Mouse (Mus musculus) large intestine, adult 2 months (tissue): Measurements from ENCODE around the gene Amhr2. TPM values are rescaled to one million over a fixed set of nuclear protein-coding genes. Genes with fewer than 3 reads are reported as not detected.

Experiments
- DNase-seq: peaks from one replicate; pipeline ENCODE4 v3.0.0-alpha.2; 2012; ENCODE audit warnings: low read depth, low spot score
- WGBS: fragments of 180-500 bp; shearing (Covaris S2); methylation state at CpG from one replicate; pipeline ENCODE4 v1.1.7; 2018; 5-methylcytosine and 5-hydroxymethylcytosine counted together
- polyA plus RNA-seq: library from polyadenylated mRNA; depleted of rRNA; stranded (reverse); fragments of >200 nt; gene quantifications from 2 replicates; pipeline ENCODE4 v1.2.3, GENCODE M21; 2012

Amhr2 gene
- polyA plus RNA-seq, 1 experiment: 1.0 TPM

DNA sequence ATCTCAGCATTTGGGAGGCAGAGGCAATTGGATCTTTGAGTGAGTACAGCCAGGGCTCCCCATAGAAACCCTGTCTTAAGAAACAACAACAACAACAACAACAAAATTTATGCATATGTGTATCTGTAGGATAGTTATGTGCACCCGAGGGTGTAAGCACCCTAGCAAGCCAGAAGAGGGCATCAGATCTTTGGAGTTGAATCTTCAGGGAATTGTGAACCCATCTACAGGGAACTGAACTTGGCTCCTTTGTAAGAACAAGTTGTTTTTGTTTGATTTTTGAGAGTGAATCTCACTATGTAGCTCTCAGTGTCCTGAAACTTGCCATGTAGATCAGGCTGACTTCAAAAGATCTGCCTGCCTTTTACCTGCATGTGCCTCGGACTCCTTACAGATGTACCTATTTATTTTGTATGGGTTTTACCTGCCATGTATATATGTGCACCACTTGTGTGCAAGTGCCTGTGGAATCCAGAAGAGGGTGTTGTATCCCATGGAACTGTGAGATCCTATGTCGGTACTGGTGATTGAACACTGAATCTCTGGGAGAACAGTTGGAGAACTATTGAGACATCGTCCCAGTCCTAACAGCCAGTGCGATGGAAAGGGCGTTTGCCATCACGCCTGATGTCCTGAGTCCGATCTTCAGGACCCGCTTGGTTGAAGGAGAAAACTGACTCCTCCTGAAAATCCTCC, 23.7 kb downstream of the Amhr2 start:
- 97% methylated on average over 9 of the region's 9 CpGs for WGBS
- DNase-seq: no peak

DNA sequence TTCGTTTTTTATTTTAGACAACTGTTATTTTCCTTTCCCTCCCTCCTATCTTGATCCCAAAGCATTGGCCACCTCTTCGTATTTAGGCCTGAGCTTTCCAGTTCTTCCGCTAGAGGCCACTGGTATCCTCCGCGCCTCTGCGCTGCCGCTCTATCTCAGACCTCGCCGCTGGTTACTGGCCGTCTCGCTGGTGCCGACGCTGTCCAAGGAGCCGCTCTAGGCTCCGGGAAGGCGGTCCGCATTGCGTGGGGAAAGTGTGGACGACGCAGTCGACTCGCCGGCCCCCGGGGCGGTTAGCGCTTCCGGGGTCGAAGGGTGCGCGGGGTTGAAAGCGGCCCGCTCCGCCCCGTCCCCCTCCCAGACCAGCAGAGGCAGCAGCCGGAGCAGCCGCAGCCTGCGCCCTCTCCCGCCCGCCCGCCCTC, 25.0 kb downstream of the Amhr2 start, which contains the start of gene Pcbp2:
TSS of gene Pcbp2 (plus strand) at position 357 of the 422 bp plus-strand sequence.
- under 1% methylated on average over 33 of the region's 40 CpGs for WGBS
- peak; percentile 85 for DNase-seq

DNA sequence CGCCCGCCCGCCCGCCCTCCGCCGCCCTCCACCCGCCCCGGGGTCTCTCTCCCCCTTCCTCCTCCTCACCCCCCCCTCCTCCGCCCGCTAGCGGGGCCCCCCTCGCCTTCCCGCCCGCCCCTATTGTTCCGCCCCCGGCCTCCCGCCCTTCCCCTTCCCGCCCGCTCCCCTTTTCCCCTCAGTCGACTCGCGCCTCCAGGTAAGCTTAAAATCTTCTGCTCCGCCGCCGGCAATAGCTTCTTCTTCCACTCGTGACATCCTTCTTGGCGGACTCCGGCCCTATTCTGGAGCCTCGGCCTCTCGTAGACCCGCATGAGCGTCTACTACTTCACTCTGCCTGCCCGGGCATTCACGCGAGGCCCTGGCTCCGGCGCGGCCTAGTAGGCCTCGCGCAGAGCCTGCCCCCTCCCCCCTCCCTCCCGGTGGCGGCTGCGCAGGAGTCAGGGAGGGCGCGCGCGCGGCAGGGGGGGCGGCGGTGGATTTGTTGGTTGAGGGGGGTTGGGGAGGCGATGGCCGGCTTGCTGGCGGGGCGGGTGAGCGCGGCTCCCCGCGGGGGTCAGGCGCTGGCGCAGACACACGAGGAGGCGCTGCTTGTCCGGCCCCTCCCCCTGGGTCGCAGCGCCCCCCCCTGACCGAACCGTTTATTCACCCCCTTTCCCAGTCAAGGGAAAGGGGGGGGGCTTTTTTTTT, 25.6 kb downstream of the Amhr2 start:
- no peak for DNase-seq

DNA sequence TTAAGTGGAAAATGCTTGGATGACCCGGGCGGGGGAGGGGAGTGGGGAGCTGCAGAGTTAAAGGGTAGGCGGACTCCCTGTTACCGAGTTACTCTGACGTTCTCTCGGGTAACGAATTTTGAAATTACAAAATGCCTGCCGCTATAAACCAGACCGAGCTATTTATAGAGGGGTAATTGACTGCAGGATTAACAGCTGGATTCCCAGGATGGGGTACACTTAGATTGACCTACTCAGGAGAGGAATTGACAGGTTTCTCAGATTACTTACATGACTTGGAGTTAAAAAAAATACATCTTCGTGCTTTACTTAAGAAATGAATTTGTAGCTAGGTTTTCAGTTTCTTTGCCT, 26.1 kb downstream of the Amhr2 start:
- no peak for DNase-seq
- 3% methylated on average over 10 of the region's 10 CpGs for WGBS

More for the DNA sequence above, 25.6 kb downstream of the Amhr2 start:
- under 1% methylated on average over 52 of the region's 67 CpGs for WGBS

DNA sequence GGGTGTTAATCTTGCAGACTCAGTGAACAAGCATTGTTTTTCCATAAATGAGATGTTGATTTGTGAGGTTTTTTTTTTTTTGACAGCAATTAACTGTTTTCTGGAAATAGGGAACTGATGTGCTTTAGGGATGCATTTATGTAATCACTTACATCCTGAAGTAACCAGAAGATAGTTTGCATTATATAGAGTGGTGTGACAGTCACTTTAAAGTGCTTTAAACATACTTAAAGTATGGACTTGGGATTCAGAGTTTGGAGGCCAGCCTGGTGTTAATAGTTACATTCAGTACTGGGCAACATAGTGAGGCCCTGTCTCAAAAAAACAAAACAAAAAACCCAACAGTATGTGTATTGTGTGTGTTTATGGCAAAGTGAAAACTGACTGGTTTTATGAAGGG, 26.6 kb downstream of the Amhr2 start:
- DNase-seq: no peak

DNA sequence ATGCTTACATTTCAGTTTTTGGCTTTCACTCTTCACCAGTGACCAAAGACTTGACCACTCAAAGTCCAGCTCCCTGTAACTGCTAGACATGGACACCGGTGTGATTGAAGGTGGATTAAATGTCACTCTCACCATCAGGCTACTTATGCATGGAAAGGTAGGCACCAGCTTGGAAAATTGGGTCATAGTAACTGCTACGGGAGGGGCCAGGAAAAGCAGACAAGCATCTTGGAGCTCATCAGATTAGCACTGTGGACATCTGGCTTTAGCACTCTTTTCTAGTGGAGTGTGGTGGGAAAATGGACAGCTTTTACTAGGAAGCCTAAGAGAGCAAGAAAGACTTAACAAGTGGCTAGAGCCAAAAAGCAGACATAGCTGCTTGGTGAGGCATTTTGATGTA, 28.1 kb downstream of the Amhr2 start:
- no peak for DNase-seq
- 44% methylated on average over 2 of the region's 2 CpGs for WGBS

DNA sequence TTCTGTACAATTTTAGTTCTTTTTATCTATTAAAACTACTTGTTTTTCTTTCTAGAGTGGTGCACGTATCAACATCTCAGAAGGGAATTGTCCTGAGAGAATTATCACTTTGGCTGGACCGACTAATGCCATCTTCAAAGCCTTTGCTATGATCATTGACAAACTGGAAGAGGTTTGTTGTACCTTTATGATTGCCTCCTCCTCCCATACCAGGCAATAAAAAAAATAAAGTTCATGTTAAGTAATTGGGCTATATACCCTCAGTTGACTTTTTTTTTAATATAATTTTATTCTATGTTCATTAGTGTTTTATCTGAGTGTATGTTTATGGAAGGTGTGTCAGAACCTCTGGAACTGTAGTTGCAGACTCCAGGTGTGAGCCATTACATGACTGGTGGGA, 29.4 kb downstream of the Amhr2 start:
- DNase-seq: no peak
- 76% methylated on average over 2 of the region's 2 CpGs for WGBS

DNA sequence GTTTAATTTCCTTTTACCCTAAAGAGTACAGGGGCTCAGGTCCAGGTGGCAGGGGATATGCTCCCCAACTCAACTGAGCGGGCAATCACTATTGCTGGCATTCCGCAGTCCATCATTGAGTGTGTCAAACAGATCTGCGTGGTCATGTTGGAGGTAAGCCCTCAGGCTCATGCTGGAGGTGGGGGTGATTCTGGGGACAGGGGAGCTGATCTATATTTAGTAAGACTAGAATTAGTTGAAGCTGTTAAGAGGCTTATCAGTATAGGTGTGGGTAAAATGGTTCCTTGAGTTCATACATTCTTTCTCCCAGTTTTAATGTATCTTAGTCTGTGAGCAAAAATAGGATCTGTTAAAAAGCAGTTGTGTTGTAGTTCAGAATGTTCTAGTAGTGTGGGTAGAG, 38.0 kb downstream of the Amhr2 start:
- 94% methylated on average over 3 of the region's 3 CpGs for WGBS
- DNase-seq: no peak

DNA sequence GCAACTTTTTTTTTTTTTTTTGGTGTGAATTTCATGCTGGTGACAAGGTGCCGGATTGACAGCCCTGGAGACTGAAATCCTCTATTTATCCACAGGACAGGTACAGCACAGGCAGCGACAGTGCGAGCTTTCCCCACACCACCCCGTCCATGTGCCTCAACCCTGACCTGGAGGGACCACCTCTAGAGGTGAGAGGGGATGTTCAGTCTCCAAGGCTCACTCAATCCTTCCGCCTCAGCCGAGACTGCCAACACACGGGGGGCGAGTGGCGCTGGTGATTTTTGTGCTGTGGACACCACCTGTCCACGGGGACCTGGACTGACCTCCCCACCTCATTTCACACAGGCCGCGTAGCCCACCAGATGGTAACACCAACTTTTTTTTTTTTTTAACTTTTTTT, 40.7 kb downstream of the Amhr2 start:
- DNase-seq: no peak
- 93% methylated on average over 12 of the region's 12 CpGs for WGBS

DNA sequence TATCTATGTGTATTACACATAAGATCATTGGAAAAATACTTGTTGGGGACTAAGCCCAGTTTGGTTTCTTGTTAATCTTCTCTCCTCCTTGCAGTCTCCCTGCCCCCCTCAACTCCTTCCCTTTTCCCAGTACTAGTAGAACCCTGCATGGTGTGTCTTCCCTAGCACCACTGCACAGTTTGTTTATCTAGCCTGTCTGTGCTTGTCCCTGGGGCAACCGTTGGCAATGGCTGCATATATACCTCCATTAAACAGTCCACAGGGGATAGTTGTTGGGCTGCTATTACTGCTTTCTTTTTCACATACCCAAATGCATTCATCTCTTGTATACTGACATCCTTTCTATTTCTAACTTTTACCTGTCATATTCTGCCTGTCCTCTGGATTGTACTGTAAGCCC, 42.5 kb downstream of the Amhr2 start:
- WGBS: 59% methylated on average over 1 of the region's 1 CpGs
- DNase-seq: no peak

- 81% methylated on average over 3 of the region's 3 CpGs for WGBS
These were observed 53.2 kb downstream of the Amhr2 start for GRCm38 (mm10) chr15:102498322-102498721.

DNA sequence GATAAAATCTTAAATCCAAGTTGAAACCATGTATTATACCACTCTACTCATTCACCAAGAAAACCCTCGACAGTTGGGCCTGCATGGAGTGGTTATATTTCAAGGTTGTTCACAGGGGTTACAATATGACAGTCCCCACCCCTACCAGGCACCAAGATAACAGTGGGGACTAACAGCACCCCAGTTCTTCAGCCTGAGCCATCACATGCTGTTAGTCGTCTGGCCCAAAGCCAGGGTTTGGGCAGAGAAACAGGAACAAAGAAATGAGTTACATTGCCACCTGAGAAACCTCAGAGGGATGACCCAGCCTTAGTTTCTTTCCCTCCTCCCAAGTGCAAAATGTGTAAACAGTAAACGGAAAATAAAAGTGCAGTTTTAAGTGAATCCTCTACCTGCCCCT, 54.2 kb downstream of the Amhr2 start:
- WGBS: 43% methylated on average over 3 of the region's 3 CpGs
- no peak for DNase-seq

More at GRCm38 (mm10) chr15:102498322-102498721, 53.2 kb downstream of the Amhr2 start:
- no peak for DNase-seq

GRCm38 (mm10) chr15:102499851-102500250, 54.7 kb downstream of the Amhr2 start:
- no peak for DNase-seq
- 84% methylated on average over 6 of the region's 6 CpGs for WGBS

- no peak for DNase-seq
- 90% methylated on average over 5 of the region's 5 CpGs for WGBS
These were observed 55.3 kb downstream of the Amhr2 start for GRCm38 (mm10) chr15:102500479-102500878.

DNA sequence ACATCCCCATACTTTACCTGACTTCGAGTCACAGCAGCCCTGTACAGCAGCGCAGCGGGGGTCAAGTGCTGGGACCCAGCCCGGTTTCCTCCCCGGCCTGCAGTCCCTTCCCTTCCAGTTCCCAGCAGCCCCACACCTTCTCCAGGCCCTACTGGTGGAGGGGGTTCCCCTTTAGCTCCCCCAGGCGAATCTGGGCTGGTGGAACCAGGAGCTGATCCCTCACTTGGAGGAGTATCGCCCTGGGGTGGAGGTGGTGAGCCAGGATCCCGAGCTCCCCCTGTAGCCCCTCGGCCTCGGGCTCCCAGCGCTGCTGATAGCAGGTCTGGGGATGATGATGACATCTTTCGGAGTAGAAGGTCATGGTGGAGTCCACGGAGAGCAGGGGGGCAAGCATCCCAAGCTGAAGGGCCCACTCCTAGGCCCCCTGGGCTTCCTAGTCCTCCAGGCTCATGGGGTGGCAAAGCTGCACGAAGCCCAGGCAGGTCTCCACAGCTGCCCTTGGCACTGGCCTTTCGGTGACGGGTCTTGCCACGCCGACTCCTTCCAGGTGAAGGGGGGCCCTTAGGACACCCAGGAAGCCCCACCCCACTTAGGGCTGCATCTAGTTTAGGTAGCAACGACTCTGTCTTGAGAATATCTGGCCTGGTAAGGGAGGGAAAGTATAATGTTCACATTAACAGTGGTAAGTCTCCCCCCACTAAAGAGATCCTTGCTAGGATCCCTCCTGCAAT, 56.1 kb downstream of the Amhr2 start:
- DNase-seq: no peak
- WGBS: 77% methylated on average over 19 of the region's 19 CpGs

DNA sequence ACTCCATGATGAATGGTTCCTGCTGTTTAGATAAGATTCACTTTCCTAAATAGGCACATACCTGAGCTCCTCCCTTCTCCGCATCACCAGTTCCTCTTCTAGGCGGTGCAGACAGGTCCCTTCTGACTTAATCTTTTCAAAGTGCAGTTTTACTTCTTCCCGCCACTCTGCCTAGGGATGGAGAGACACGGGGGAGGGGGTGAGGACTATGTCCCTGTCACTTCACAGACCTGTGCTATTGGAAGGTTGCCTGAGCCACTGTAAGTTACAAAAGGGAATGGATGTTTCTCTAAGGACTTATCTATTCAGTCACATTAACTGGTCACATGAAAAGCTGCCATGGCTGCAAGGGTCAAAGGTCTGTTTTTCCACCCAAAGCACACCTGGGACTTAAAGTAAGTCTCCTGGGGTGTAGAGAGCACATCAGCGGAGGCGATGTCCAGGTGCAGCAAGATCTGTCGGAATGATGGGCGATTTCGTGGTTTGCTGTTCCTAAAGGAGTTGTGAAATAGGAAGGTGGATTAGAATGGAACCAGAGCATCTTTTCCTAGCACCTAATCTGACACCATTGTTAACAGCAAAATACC, 57.2 kb downstream of the Amhr2 start:
- 39% methylated on average over 9 of the region's 9 CpGs for WGBS

DNA sequence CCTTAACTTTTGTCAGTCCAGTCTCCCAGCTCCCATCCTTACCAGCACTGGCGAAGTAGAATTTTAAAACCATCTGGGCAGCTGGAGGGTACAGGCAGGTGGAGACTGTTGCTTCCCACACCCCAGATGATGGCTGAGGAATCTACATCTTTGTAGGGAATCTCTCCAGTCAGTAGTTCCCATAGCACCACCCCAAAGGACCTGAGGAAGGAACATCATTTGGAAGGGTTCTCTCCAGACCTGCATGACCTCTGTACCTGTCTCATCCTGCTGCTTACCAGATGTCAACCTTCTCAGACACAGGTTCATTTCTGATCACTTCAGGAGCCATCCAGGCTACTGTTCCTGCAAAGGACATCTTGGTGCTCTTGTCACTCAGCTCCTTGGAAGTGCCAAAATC, 58.3 kb downstream of the Amhr2 start, which contains the start of gene Gm10337:
TSS of gene Gm10337 (plus strand) at position 276 of the 400 bp plus-strand sequence.
- WGBS: 89% methylated on average over 1 of the region's 1 CpGs
- DNase-seq: no peak

More for the DNA sequence above, 57.2 kb downstream of the Amhr2 start:
- no peak for DNase-seq
